Mouse (Mus musculus) urinary bladder, postnatal 4 days (tissue): ENCODE results near the gene Gm27027.

Source experiments
- DNase-seq, 2 experiments: peaks; one replicate each; pipeline ENCODE4 v3.0.0; 2021 to 2022; ENCODE audit warnings: low spot score in 2 of 2

Gm27027 gene

DNA sequence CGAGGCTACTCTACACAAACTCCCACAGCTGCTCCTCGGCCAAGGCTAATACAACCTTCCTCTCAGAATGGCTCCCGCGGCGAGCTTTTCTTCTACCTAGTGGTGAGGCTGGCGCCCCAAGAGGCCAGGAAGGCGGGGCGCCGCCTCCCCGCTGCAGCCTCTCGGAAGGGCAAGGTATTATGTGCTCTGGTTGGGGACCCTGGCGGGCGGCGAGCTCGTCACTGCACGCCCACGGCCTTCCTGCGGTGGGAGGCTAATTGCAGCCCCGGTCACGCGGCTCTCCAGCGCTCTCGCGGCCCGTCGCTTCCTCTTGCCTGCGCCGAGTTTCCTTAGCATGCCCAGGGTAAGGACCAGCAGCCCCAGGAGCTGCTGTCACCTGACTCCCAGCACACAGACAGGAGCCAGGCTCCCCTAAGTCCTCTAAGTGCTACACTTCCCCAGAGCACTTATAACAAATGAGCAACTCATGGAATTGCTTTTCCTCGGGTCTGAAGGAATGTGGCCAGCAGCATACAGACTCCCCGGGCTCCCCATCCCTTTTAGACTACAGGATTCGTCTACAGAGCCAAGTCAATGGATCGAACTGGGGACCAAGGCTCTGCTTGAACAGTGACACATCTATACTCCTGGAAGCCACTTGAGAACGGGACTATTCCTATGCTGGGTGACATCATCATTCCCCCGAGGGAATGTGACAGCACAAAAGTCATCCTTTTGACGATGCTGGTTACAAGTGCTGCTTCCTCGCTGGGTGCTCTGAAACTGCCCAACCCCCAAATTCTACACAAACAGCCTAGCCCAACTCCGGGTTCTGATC lies 19.5 kb downstream of the Gm27027 start:
- DNase-seq, result peak; percentile 37 to 69

- DNase-seq, result no peak
Measured at GRCm38 (mm10) chr2:93975526-93976435, 20.4 kb downstream of the Gm27027 start.

GRCm38 (mm10) chr2:93975041-93975440 lies 21.1 kb downstream of the Gm27027 start:
- no peak for DNase-seq

- no peak for DNase-seq
Measured at GRCm38 (mm10) chr2:93971647-93972046, 24.5 kb downstream of the Gm27027 start.

DNA sequence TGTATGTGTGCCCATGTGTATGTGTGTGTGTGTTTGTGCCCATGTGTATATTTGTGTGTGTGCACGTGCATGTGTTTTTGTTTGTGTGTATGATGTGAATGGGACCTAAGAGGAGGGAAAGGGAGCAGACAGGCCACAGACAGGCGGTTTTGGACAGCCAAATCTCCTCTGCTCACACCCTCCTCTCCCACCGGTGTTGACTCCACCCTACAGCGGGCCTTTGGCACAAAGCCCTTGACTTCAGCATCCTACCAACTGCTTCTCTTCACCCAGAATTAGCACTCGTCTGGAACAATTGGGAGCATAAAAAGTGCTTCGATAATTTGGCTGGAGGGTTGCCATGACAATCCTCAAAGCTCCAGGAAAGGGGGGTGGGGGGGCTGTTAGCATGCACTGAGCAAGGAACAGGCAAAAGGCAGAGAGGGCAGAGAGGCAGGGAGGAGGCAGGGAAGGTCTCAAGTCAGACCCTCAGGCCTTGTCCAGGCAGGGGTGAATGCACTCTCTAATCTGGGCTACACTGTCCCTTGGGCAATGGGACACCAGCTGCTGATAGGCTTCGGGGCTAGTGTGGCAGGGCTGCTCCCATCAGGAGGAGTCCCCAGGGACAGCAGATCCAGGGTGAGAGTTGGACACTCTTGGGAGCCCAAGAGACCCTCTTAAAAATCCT lies 31.5 kb downstream of the Gm27027 start:
- no peak for DNase-seq

- DNase-seq, result no peak
Measured at GRCm38 (mm10) chr2:93963802-93964201, 32.4 kb downstream of the Gm27027 start.

- no peak for DNase-seq
Measured at GRCm38 (mm10) chr2:93961716-93962115, 34.4 kb downstream of the Gm27027 start.

- no peak for DNase-seq
Measured at GRCm38 (mm10) chr2:93959346-93959745, 36.8 kb downstream of the Gm27027 start.

DNA sequence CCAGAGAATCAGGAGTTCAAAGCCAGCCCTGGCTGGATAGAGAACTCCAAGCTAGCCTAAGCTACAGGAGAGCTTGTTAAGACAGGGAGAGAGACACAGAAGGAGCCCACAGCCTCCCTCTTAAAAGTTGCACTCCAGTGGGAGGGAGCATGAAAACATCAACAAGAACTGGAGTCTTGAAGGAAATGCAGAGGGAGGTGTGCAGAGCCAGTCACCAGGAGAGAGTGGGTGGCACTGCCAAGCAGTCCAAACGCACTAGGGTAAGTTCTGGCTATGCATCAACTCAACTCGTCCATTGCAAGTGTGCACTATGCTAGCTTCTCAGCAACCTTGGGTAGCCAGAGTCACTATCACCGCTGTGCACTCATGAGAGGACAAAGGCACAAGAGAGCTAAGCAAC lies 37.9 kb downstream of the Gm27027 start:
- no peak for DNase-seq

- no peak for DNase-seq
Measured at GRCm38 (mm10) chr2:93957785-93958175, 38.4 kb downstream of the Gm27027 start.

DNA sequence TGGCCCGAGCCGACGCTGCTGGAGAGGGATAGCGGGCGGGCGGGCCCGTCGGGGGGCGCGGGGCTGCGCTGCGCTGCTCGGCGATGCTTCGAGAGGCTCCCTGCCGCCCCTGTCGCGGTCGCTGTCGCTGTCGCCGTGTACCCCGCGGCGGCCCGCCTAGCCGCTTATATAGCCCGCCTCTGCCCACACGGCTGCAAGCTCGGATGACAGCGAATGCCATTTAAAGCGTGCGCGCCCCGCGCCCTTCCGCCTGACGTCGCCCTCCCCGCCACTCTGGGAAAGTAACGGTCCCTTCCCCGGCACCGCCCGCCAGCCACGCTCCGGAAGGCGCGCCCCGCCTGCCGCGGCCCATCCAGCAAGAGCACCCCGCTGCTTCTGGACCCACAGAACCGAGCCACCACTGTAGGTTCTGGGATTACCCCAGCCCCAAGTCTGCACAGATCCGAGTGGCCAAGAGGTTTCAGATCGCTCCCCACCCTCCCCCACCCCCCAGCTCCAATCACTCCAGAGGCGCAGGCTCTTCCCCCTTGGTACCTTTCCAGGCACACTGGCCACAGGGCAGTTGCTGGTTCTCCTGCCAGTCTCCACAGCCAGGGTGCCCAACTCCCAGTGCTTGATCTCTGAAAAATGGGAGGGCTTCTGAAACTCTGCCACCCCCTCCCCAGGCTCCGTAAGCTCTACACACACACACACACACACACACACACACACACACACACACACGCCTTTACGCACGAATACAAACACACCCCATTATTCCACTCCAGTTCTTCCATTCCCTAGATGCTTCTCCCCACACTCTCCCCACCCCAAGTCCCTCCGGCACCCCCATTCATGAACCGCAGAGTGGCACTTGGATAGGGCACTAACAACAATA lies 39.0 kb downstream of the Gm27027 start, which contains the start of gene Gm13889:
Gm13889 (minus strand) TSS at position 294 of the 877 bp plus-strand sequence.
- peak; percentile 54 to 69 for DNase-seq

DNA sequence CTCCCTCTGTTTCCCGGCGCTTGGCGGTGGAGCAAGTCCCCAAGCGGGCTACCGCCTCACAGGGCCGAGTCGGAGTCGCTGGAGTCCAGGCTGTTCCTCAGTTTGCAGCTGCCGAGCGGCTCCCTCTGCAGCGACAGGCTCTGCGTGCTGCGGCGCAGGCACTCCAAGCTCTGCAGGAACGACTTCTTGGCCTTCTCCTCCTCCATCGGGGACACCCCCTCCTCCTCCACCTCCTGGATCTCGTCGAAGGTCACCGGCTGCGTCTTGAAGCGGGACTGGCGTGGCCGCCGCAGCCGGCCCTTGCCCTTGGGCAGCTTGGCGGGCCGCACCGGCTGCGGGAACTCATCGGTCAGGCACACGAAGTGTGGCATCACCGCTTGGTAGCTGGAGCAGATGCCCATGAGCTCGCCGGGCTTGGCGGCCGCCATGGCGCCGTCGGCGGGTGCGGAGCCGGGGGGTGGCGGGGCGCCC lies 39.8 kb downstream of the Gm27027 start:
- DNase-seq, result peak in 1 of 2 experiments; percentile 37

- no peak for DNase-seq
Measured at GRCm38 (mm10) chr2:93955886-93956285, 40.3 kb downstream of the Gm27027 start.

DNA sequence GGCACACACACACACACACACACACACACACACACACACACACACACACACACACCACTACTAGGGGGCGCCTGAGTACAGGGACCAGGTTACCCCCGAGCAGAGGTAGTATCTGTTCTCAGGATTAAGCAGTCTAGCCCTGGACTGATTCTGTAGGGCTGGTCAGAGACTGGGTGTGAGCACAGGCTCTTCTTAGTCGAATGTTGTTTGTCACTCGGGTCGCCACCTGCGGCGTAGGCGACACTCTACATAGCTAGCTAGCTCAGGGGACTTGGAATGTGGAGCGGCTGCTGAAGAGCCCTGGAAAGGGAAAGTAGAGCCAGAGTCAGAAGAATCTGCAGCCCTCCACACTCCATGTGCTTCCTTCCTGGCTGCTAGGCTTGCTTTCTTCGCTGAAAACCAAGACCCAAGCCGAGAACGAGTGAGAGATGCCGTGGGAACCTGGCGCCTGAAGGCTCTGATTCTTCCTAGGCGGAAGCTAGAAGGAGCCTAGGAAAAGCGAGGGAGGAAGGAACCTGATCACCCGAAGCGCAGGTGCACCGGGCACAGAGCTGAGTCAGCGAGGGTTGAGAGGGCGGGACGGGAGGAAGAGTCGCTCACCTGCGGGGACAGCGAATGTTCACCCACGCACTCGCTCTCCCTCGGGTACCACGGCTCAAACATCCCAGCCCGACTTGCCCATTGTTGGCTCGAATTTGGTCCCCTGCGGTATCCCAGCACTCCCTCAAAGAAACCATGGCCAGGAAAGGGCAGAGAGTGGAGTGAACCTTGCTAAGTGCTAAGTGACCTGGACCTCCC lies 41.2 kb downstream of the Gm27027 start:
- no peak for DNase-seq

DNA sequence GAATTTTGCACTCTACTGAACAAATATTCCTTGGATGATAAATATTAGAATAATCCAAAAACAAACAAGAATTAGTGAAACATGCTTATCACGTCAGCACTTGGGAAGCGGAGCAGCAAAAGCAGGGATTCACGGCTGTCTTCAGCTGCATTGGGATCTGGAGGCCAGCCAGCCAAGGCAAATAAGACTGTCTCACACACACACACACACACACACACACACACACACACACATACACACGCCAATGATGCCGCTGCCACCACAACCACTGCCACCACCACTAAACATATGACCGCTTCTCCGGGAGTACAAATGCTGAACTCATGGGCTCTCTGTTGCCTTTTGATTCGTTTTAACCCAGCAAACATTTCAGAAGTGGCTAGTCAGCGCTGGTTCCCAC lies 42.4 kb downstream of the Gm27027 start:
- no peak for DNase-seq

- DNase-seq, result no peak
Measured at GRCm38 (mm10) chr2:93946976-93947375, 49.2 kb downstream of the Gm27027 start.

DNA sequence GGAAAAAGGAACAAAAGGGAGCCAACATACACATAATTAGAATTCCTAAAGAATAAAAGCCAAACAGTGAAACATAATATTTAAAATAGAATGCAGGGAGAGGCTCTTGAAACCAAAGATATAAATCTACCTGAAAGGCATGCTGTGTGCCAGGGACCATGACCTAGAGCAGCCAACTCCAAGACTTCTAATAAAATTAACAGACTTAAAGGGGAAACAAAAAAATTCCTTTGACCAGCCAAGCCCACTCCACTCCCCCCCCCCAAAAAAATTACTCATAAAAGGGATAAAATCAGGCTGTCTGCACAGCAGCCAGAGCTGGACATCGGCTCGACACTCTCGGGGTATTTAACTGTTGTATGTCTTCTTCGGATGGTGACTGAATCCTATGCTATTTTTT lies 51.3 kb downstream of the Gm27027 start:
- DNase-seq, result no peak

DNA sequence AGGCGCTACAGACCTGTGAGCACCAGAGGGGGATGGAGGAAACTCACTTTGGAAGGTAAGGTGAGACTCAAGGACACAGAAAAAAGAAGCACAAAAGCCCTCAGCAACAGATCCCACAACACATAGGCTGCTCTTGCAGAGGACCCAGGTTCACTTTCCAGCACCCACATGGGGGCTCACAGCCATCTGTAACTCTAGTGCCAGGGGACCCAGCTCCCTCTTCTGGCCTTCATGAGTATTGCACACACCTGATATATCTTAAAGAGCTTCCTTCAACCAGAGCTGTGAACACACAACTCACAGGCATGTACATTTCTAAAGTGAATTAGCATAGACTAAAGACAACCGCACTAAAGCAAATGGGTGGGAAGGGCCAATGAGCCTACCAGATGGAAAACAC lies 52.1 kb downstream of the Gm27027 start:
- DNase-seq, result no peak

- DNase-seq, result no peak
Measured at GRCm38 (mm10) chr2:93941670-93942069, 54.5 kb downstream of the Gm27027 start.

- DNase-seq, result no peak
Measured at GRCm38 (mm10) chr2:93938534-93938933, 57.6 kb downstream of the Gm27027 start.
